Mouse (Mus musculus) CH12.LX (cell line): ENCODE measurements around the gene Tmc5. TPM values are rescaled to one million over a fixed set of nuclear protein-coding genes. Genes with fewer than 3 reads are reported as not detected.

ENCODE experiments used
- DNase-seq: peaks from one replicate; pipeline ENCODE4 v3.0.0-alpha.2; 2013; ENCODE audit errors: extremely low read depth
- H3K27ac ChIP-seq: 2 replicates; pipeline ENCODE4 v1.5.1; 2012; ENCODE audit warnings: low read depth, mild to moderate bottlenecking, control low read depth, moderate library complexity; ENCODE audit not compliant: insufficient read depth
- H3K27me3 ChIP-seq: replicated peaks from 2 replicates; pipeline ENCODE3; 2012; ENCODE audit warnings: inconsistent platforms
- H3K36me3 ChIP-seq, 2 experiments: replicated peaks in 1 of 2; 2 replicates each; pipeline versions ENCODE3 to v1.6.1; 2012; ENCODE audit warnings: inconsistent platforms in 1 of 2, low read length in 1 of 2, mild to moderate bottlenecking in 1 of 2, mixed read lengths in 1 of 2, moderate library complexity in 1 of 2; ENCODE audit not compliant: control insufficient read depth in 1 of 2, insufficient read depth in 1 of 2
- H3K4me1 ChIP-seq, 2 experiments: 2 replicates each; pipeline ENCODE4 v1.6.1; 2012; ENCODE audit warnings: inconsistent platforms in 1 of 2, moderate library complexity in 1 of 2; ENCODE audit not compliant: insufficient read depth in 2 of 2, control insufficient read depth in 1 of 2
- H3K4me2 ChIP-seq: 2 replicates; pipeline ENCODE4 v1.6.1; 2012; ENCODE audit warnings: low read depth, mild to moderate bottlenecking, control low read depth; ENCODE audit not compliant: poor library complexity, insufficient read depth, severe bottlenecking
- H3K4me3 ChIP-seq, 3 experiments: fragments of 150-350 bp in 1 of 3; sonication (generic) in 1 of 3; replicated peaks in 1 of 3; 2 replicates each; pipeline versions ENCODE3 to v1.5.1; 2011 to 2012; ENCODE audit warnings: low read depth in 2 of 3, low read length in 2 of 3, mild to moderate bottlenecking in 2 of 3, moderate library complexity in 2 of 3, control low read depth in 1 of 3, improper control_type of control experiment in 1 of 3, inconsistent platforms in 1 of 3, mixed read lengths in 1 of 3; ENCODE audit not compliant: poor library complexity in 1 of 3
- H3K79me2 ChIP-seq: replicated peaks from 2 replicates; pipeline ENCODE4 v1.6.1; 2012; ENCODE audit warnings: mild to moderate bottlenecking, moderate library complexity; ENCODE audit not compliant: control insufficient read depth, poor library complexity, insufficient read depth, severe bottlenecking; ENCODE audit errors: extremely low read depth
- H3K9ac ChIP-seq: 2 replicates; pipeline ENCODE4 v1.6.1; 2012; ENCODE audit warnings: low read depth, mild to moderate bottlenecking, control low read depth, moderate library complexity; ENCODE audit not compliant: insufficient read depth
- H3K9me3 ChIP-seq: replicated peaks from 2 replicates; pipeline ENCODE3; 2012; ENCODE audit warnings: low read length, inconsistent platforms, mixed read lengths
- CHD1 ChIP-seq: IDR thresholded peaks from 2 replicates; pipeline ENCODE4 v1.6.1; 2012; ENCODE audit warnings: low read depth, low read length, improper control_type of control experiment, inconsistent platforms
- E2F4 ChIP-seq: IDR thresholded peaks from 2 replicates; pipeline ENCODE4 v1.6.1; 2011; ENCODE audit warnings: low read depth, low read length, improper control_type of control experiment; ENCODE audit not compliant: insufficient replicate concordance
- ELF1 ChIP-seq: IDR thresholded peaks from 2 replicates; pipeline ENCODE4 v1.6.1; 2014; ENCODE audit warnings: low read depth, mild to moderate bottlenecking, inconsistent platforms, low read length, improper control_type of control experiment
- ETS1 ChIP-seq: conservative IDR thresholded peaks from 2 replicates; pipeline ENCODE4 v1.6.1; 2012; ENCODE audit warnings: low read depth, mild to moderate bottlenecking, inconsistent platforms, low read length, improper control_type of control experiment, moderate library complexity
- GABPA ChIP-seq: IDR thresholded peaks from 2 replicates; pipeline ENCODE4 v1.6.1; 2012; ENCODE audit warnings: low read depth, low read length, improper control_type of control experiment, inconsistent platforms; ENCODE audit not compliant: insufficient replicate concordance
- JUN ChIP-seq: IDR thresholded peaks from 2 replicates; pipeline ENCODE4 v1.6.1; 2011; ENCODE audit warnings: low read depth, mild to moderate bottlenecking, low read length, improper control_type of control experiment, moderate library complexity; ENCODE audit not compliant: insufficient read depth
- JUND ChIP-seq: conservative IDR thresholded peaks from 2 replicates; pipeline ENCODE4 v1.6.1; 2011; ENCODE audit warnings: low read depth, low read length, improper control_type of control experiment
- KAT2A ChIP-seq: IDR thresholded peaks from 2 replicates; pipeline ENCODE4 v1.6.1; 2012; ENCODE audit warnings: low read length, improper control_type of control experiment, inconsistent platforms; ENCODE audit not compliant: insufficient replicate concordance
- MAFK ChIP-seq: IDR thresholded peaks from 2 replicates; pipeline ENCODE4 v1.6.1; 2011; ENCODE audit warnings: low read length, improper control_type of control experiment; ENCODE audit not compliant: insufficient replicate concordance
- MEF2A ChIP-seq: IDR thresholded peaks from 2 replicates; pipeline ENCODE4 v1.6.1; 2014; ENCODE audit warnings: low read depth, mild to moderate bottlenecking, inconsistent platforms, low read length, improper control_type of control experiment, borderline replicate concordance
- MXI1 ChIP-seq: IDR thresholded peaks from 2 replicates; pipeline ENCODE4 v1.6.1; 2011; ENCODE audit warnings: mild to moderate bottlenecking, low read depth, low read length, improper control_type of control experiment
- MYC ChIP-seq: IDR thresholded peaks from 2 replicates; pipeline ENCODE4 v1.6.1; 2011; ENCODE audit warnings: low read depth, mild to moderate bottlenecking, improper control_type of control experiment, low read length
- NELFE ChIP-seq: IDR thresholded peaks from 2 replicates; pipeline ENCODE4 v1.6.1; 2011; ENCODE audit warnings: low read depth, low read length, improper control_type of control experiment
- NRF1 ChIP-seq: IDR thresholded peaks from 2 replicates; pipeline ENCODE4 v1.6.1; 2014; ENCODE audit warnings: low read depth, mild to moderate bottlenecking, inconsistent platforms, low read length, improper control_type of control experiment, moderate library complexity
- PAX5 ChIP-seq: IDR thresholded peaks from 2 replicates; pipeline ENCODE4 v1.6.1; 2012; ENCODE audit warnings: low read length, inconsistent platforms, mixed read lengths
- POLR2A ChIP-seq: IDR thresholded peaks from 2 replicates; pipeline ENCODE4 v1.6.1; 2011; ENCODE audit warnings: low read depth, mild to moderate bottlenecking, improper control_type of control experiment, low read length
- RCOR1 ChIP-seq: conservative IDR thresholded peaks from 2 replicates; pipeline ENCODE4 v1.6.1; 2012; ENCODE audit warnings: low read depth, mild to moderate bottlenecking, inconsistent platforms, low read length, improper control_type of control experiment
- TBP ChIP-seq: conservative IDR thresholded peaks from 2 replicates; pipeline ENCODE4 v1.6.1; 2011; ENCODE audit warnings: low read depth, low read length, improper control_type of control experiment
- TCF12 ChIP-seq: IDR thresholded peaks from 2 replicates; pipeline ENCODE4 v1.6.1; 2014; ENCODE audit warnings: low read depth, mild to moderate bottlenecking, inconsistent platforms, low read length, improper control_type of control experiment
- USF1 ChIP-seq: IDR thresholded peaks from 2 replicates; pipeline ENCODE4 v1.6.1; 2014; ENCODE audit warnings: low read depth, mild to moderate bottlenecking, inconsistent platforms, low read length, improper control_type of control experiment
- USF2 ChIP-seq: conservative IDR thresholded peaks from 2 replicates; pipeline ENCODE4 v1.6.1; 2011; ENCODE audit warnings: low read depth, low read length, improper control_type of control experiment
- ZMIZ1 ChIP-seq: IDR thresholded peaks from 2 replicates; pipeline ENCODE4 v1.6.1; 2012; ENCODE audit warnings: low read depth, mild to moderate bottlenecking, inconsistent platforms, low read length, improper control_type of control experiment
- ZNF384 ChIP-seq: IDR thresholded peaks from 2 replicates; pipeline ENCODE4 v1.6.1; 2012; ENCODE audit warnings: low read depth, low read length, improper control_type of control experiment, inconsistent platforms
- dilution Hi-C: fragments of 300-500 bp; cut with MboI; formaldehyde crosslinking; loops from 2 replicates; pipeline ENCODE4 v1.14.3; 2020; ENCODE audit warnings: low sequenced_read_pairs; ENCODE audit not compliant: extremely low pct_unique_long_range_greater_than_20kb, extremely low pct_ligation_motif_present
- in situ Hi-C: fragments of 300-500 bp; cut with MboI; formaldehyde crosslinking; loops from 3 replicates; pipeline ENCODE4 v1.14.3; 2019; ENCODE audit warnings: low sequenced_read_pairs, low pct_ligation_motif_present, low pct_unique_long_range_greater_than_20kb, mixed read lengths
- polyA plus RNA-seq: library from polyadenylated mRNA; unstranded; fragments of >175 nt; gene quantifications from 2 replicates; pipeline ENCODE4 v1.2.1, GENCODE M21; 2012; ENCODE audit warnings: low read depth; ENCODE audit not compliant: insufficient read length
- total RNA-seq, 2 experiments: library from RNA; depleted of rRNA; stranded (reverse); fragments of 300-350 nt in 1 of 2; fragments of >200 nt in 1 of 2; gene quantifications; 2 replicates each; pipeline ENCODE4 v1.2.3; 2012 to 2014

Gene Tmc5
- total and polyA plus RNA-seq, 3 experiments = not detected

DNA sequence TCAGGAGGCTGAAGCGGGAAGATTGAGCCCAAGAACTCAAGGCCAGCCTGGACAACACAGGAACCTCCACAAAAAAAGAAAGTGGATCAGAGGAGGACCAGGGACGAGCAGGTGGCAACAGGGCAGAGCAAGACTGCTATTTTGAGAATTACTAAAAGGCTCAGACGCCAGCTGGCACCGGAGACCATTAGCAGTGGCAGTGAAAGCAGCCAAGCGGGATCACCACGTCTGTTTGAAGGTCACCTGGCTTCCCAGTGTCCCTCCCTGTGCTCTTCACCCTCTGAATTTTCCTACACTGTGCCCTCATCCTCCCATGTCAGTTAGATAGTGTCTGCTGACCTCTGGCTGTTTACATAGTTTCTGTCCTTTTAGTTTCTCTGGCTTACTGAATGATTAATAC is 11.2 kb upstream of the Tmc5 start:
- no peak for DNase-seq
- no peak overlapping the region for H3K27ac ChIP-seq
- dilution Hi-C loops = no loop called here
- H3K4me2 ChIP-seq = no peak overlapping the region
- H3K9me3 ChIP-seq = peaks cover 24% of the 10 kb centered on the region
- in situ Hi-C loops = no loop called here
- H3K79me2 ChIP-seq = no peaks in the 10 kb centered on the region
- H3K4me3 ChIP-seq = no peak overlapping the region
- H3K36me3 ChIP-seq = no peaks in the 10 kb centered on the region
- peaks cover 29% of the 10 kb centered on the region for H3K27me3 ChIP-seq
- no peak overlapping the region for H3K9ac ChIP-seq
- H3K4me1 ChIP-seq = no peaks in the 10 kb centered on the region; a peak in 1 of 4 replicates
- no peak for TF ChIP-seq MXI1
- no peak for TF ChIP-seq ELF1
- no peak for TF ChIP-seq GABPA
- TF ChIP-seq RCOR1 = no peak
- no peak for TF ChIP-seq POLR2A
- no peak for TF ChIP-seq JUND
- no peak for TF ChIP-seq KAT2A
- TF ChIP-seq MAFK = no peak
- TF ChIP-seq MYC = no peak
- no peak for TF ChIP-seq NRF1
- TF ChIP-seq ZMIZ1 = no peak
- TF ChIP-seq ZNF384 = no peak
- TF ChIP-seq TBP = no peak
- TF ChIP-seq E2F4 = no peak
- no peak for TF ChIP-seq USF1
- TF ChIP-seq USF2 = no peak
- no peak for TF ChIP-seq TCF12
- TF ChIP-seq ETS1 = no peak
- TF ChIP-seq CHD1 = no peak
- no peak for TF ChIP-seq PAX5

DNA sequence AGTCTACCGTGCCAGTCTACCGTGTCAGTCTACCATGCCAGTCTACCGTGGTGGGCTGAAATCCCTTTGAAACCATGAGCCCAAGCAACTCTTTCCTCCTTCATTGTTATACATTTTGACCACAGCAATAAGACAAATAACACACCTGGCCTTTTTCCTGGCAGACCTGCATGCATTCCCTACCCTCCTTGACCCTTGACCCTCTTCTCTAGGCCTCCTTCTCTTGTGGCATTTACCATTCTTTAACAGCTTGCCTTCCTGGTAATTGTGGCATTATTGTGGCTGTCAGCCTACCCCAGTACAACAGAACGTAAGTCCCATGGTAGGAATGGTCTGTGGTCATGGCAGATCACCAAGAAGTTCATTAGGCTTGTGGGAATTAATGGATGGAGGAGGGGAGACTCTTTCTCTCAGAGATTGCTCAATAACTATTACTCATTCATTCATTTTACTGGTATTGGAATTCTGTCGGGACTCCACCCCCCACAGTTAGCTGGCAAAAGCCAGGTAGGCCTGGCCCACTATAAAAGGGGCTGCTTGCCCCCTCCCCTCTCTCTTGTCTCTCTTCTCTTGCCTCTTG is 6.3 kb upstream of the Tmc5 start:
- Histone ChIP-seq H3K4me2 (no peak overlapping the region), H3K4me1 (peaks cover 0 to 23% of the 10 kb centered on the region in 2 experiments; a peak in 2 of 4 replicates), H3K36me3 (no peaks in the 10 kb centered on the region), H3K27me3 (peaks cover 41% of the 10 kb centered on the region), H3K4me3 (no peak overlapping the region), H3K79me2 (no peaks in the 10 kb centered on the region), H3K27ac (no peak overlapping the region), H3K9ac (no peak overlapping the region), H3K9me3 (peaks cover 20% of the 10 kb centered on the region)
- in situ Hi-C loops (loop anchor here (10.0 kb wide), 1 partner anchor 94 kb away; no protein-coding TSS in a partner anchor), dilution Hi-C loops (no loop called here)
- no peak for DNase-seq
- TF ChIP-seq JUN (no peak), NELFE (no peak), CHD1 (no peak), MEF2A (no peak), ETS1 (no peak)
- TF ChIP-seq, all 38 proteins: peak for 0
